Mouse (Mus musculus) induced T-regulatory cell, adult 2 months (primary cell): ENCODE results near the gene Supt5.

Source experiments
- DNase-seq: peaks from one replicate; pipeline ENCODE4 v3.0.0-alpha.2; 2012; ENCODE audit warnings: low read depth

The Supt5 gene

GRCm38 (mm10) chr7:28298837-28299625 is 39.5 kb downstream of the Supt5 start:
- DNase-seq: peak; percentile 69

- peak; percentile 54 for DNase-seq
These were observed 44.1 kb downstream of the Supt5 start for GRCm38 (mm10) chr7:28294481-28294880.

GRCm38 (mm10) chr7:28290638-28291590 is 47.6 kb downstream of the Supt5 start, which contains the start of gene Selenov:
Gene Selenov, minus strand, starts transcription at chr7:28291186.
- no peak for DNase-seq

- no peak for DNase-seq
These were observed 48.4 kb downstream of the Supt5 start for GRCm38 (mm10) chr7:28290165-28290564.

- no peak for DNase-seq
These were observed 57.9 kb downstream of the Supt5 start for GRCm38 (mm10) chr7:28280630-28281029.

GRCm38 (mm10) chr7:28278279-28278652 is 60.3 kb downstream of the Supt5 start:
- DNase-seq: no peak

- peak; percentile 96 for DNase-seq
These were observed 60.8 kb downstream of the Supt5 start, which contains the start of gene Eid2b for GRCm38 (mm10) chr7:28277615-28278278. Gene Eid2b, plus strand, starts transcription at chr7:28277739.

GRCm38 (mm10) chr7:28277237-28277614 is 61.3 kb downstream of the Supt5 start:
- no peak for DNase-seq

GRCm38 (mm10) chr7:28271761-28272160 is 66.8 kb downstream of the Supt5 start:
- DNase-seq: peak; percentile 43

- peak; percentile 32 for DNase-seq
These were observed 69.2 kb downstream of the Supt5 start for GRCm38 (mm10) chr7:28269355-28269754.

- DNase-seq: no peak
These were observed 70.0 kb downstream of the Supt5 start for GRCm38 (mm10) chr7:28268576-28268975.

- DNase-seq: peak; percentile 39
These were observed 70.5 kb downstream of the Supt5 start for GRCm38 (mm10) chr7:28268042-28268531.

- peak; percentile 59 for DNase-seq
These were observed 71.2 kb downstream of the Supt5 start, which contains the start of gene Eid2 for GRCm38 (mm10) chr7:28267129-28268041. Gene Eid2, plus strand, starts transcription at chr7:28267881.

- no peak for DNase-seq
These were observed 73.2 kb downstream of the Supt5 start for GRCm38 (mm10) chr7:28265391-28265790.
